Mouse (Mus musculus): Measurements from ENCODE around the gene Smok2a. TPM values are rescaled to one million over a fixed set of nuclear protein-coding genes. Genes with fewer than 3 reads are reported as not detected.

The Smok2a gene
- not detected in 2 replicates for polyA plus RNA-seq (2012; rRNA removed)

DNA sequence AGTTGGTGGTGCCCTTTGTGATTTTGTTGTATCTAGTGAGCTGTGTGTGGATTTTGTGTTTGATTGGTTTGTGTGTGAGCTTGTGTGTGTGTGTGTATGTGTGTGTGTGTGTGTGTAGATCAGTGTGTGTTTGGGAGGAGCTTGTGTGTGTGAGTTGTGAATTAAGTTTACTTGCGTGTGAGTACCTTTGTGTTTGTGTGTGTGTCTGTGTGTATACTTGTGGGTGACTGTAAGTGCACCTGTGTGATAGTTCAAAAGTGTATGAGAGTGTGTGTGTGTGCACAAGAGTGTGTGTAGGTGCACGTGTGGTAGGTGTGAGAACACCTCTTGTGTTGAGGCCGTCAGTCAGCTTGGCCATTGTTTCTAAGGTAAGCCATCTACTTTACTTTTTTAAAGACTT is at the start of gene Smok2a:
TSS of gene Smok2a (plus strand) at position 301 of the 400 bp plus-strand sequence.

DNA sequence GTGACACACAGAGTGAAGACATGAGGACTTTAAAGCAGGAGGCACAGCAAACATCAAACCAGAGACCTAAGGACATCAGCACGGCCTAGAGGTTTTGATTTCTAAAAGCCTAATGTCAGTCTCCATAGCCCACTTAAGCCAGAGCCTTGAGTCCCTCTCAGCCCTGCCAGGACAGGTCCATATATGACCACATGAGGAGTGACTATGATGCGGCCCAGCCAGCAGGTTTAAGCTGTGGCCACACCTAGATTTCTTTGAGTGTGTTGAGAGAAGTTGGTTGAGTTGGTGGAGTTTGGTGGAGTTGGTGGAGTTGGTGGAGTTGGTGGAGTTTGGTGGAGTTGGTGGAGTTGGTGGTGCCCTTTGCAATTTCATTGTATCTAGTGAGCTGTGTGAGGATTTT is 9.0 kb downstream of the Smok2a start, which contains the start of gene Smok2b:
TSS of gene Smok2b (plus strand) at position 301 of the 400 bp plus-strand sequence.

Other genes starting within 250 kb of the Smok2a start
- 78.7 and 112 TPM in 2 replicates for gene Wtap, start 227.0 kb upstream of the Smok2a start, polyA plus RNA-seq (2012; rRNA removed)
- 75.3 and 105 TPM in 2 replicates for gene Sod2, start 214.3 kb upstream of the Smok2a start, polyA plus RNA-seq (2012; rRNA removed)
- gene Gpr31b, start 168.9 kb upstream of the Smok2a start, polyA plus RNA-seq (2012; rRNA removed): not detected in 2 replicates
- 0.04 and 0.10 TPM in 2 replicates for gene Tcp10b, start 160.1 kb upstream of the Smok2a start, polyA plus RNA-seq (2012; rRNA removed)
- gene Unc93a, start 89.4 kb upstream of the Smok2a start, polyA plus RNA-seq (2012; rRNA removed): not detected in 2 replicates
- gene Smok2b, start 9.1 kb downstream of the Smok2a start, polyA plus RNA-seq (2012; rRNA removed): not detected in 2 replicates
- not detected in 2 replicates for gene Tcp10c, start 133.4 kb downstream of the Smok2a start, polyA plus RNA-seq (2012; rRNA removed)

Measured in central nervous system, embryonic 11.5 days (tissue).